Mouse (Mus musculus): ENCODE measurements around the gene Lbhd1. TPM values are rescaled to one million over a fixed set of nuclear protein-coding genes. Genes with fewer than 3 reads are reported as not detected.
A peak's percentile ranks its signal among the peaks of the same experiment; 100 is the strongest.
"Not testable (repeated sequence)": the region's sequence is repeated elsewhere in the genome, so short reads cannot be mapped to it uniquely, and the experiment has no call there.

Lbhd1 gene
- polyA plus RNA-seq, 1 experiment from 2014 or later, result 44.8 TPM

- Histone ChIP-seq H3K27ac (peak within 1 kb of the TSS; percentile 53), H3K4me3 (no peak within 1 kb of the TSS), H3K9ac (0 out of 2 replicates have a peak within 1 kb of the TSS, but pooled peaks have one; percentile 7), H3K4me1 (replicated peaks) (peaks cover 13% of the 10 kb centered on the region), H3K27me3 (no peaks in the 10 kb centered on the region), H3K9me3 (replicated peaks) (no peaks in the 10 kb centered on the region), H3K36me3 (peaks cover 27% of the 10 kb centered on the region), H3K4me2 (peak within 1 kb of the TSS; percentile 28; the same call in 1 of the 2 replicates)
- 21% methylated on average over 7 of the region's 7 CpGs for WGBS
- ATAC-seq (replicated peaks; ENCODE audit: insufficient number of reproducible peaks, insufficient read depth, low FRiP score, low read depth), result peak; percentile 60; the same call in 1 of the 2 replicates
Measured at GRCm38 (mm10) chr19:8850402-8850901, 33.1 kb upstream of the Lbhd1 start, which contains the start of gene Lrrn4cl. Gene Lrrn4cl, plus strand, starts transcription at chr19:8850768.

DNA sequence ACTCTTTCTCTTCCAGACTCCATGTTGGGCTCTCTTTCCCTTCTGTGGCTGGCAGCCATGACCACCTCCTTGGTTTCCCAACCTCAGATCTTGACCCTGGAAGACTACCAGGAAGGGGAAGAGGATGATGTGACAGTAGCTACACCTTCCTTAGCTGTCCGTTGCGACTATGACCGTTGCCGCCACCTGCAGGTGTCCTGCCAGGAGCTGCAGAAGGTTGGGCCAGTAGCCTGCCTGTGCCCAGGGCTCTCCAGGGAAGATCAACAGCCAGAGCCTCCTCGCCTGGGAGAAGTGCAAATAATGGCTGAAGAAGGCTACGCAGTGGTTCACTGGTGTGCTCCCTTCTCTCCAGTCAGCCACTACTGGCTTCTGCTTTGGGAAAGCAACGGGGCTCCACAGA, 31.9 kb upstream of the Lbhd1 start:
- no peak overlapping the region for H3K4me2 ChIP-seq
- peaks cover 17% of the 10 kb centered on the region for H3K36me3 ChIP-seq
- no peak overlapping the region for H3K9ac ChIP-seq
- no peak overlapping the region for H3K4me3 ChIP-seq
- ATAC-seq (replicated peaks; ENCODE audit: insufficient number of reproducible peaks, insufficient read depth, low FRiP score, low read depth), result no peak
- H3K9me3 ChIP-seq (replicated peaks), result no peaks in the 10 kb centered on the region
- peaks cover 13% of the 10 kb centered on the region for H3K4me1 ChIP-seq (replicated peaks)
- 48% methylated on average over 7 of the region's 7 CpGs for WGBS
- no peaks in the 10 kb centered on the region for H3K27me3 ChIP-seq
- no peak overlapping the region for H3K27ac ChIP-seq

GRCm38 (mm10) chr19:8852236-8852928, 31.1 kb upstream of the Lbhd1 start:
- Histone ChIP-seq H3K9me3 (replicated peaks) (no peaks in the 10 kb centered on the region), H3K27me3 (no peaks in the 10 kb centered on the region), H3K27ac (no peak overlapping the region), H3K9ac (no peak overlapping the region), H3K4me1 (replicated peaks) (peaks cover 13% of the 10 kb centered on the region), H3K4me2 (no peak overlapping the region), H3K36me3 (peaks cover 9% of the 10 kb centered on the region), H3K4me3 (no peak overlapping the region)
- 51% methylated on average over 10 of the region's 10 CpGs for WGBS
- no peak for ATAC-seq (replicated peaks; ENCODE audit: insufficient number of reproducible peaks, insufficient read depth, low FRiP score, low read depth)

DNA sequence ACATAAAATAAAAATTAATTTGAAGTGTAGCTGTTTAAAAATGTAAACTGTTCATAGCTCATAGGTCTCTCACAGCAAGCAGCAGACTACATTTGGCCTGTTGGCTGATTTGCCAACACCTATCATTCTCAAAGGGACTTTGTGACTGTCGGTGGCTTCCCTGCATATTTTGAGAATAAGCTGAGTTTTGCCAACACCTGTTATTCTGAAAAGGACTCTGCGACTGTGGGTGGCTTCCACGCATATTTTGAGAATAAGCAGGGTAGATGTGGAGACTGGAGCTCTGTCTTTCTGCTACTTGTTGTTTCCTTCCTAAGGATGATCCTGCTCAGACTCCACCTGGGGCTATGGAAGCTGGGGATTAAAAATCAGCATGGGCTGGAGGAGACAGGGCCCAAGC, 30.4 kb upstream of the Lbhd1 start:
- no peak overlapping the region for H3K4me2 ChIP-seq
- ATAC-seq (replicated peaks; ENCODE audit: insufficient number of reproducible peaks, insufficient read depth, low FRiP score, low read depth), result no peak
- H3K27ac ChIP-seq, result no peak overlapping the region
- no peaks in the 10 kb centered on the region for H3K27me3 ChIP-seq
- no peak overlapping the region for H3K9ac ChIP-seq
- 75% methylated on average over 3 of the region's 3 CpGs for WGBS
- H3K4me3 ChIP-seq, result no peak overlapping the region
- peaks cover 5% of the 10 kb centered on the region; the same call in 1 of the 2 replicates for H3K36me3 ChIP-seq
- H3K4me1 ChIP-seq (replicated peaks), result peaks cover 13% of the 10 kb centered on the region
- no peaks in the 10 kb centered on the region for H3K9me3 ChIP-seq (replicated peaks)

GRCm38 (mm10) chr19:8857689-8858088, 25.8 kb upstream of the Lbhd1 start:
- no peak for ATAC-seq (replicated peaks; ENCODE audit: insufficient number of reproducible peaks, insufficient read depth, low FRiP score, low read depth)
- Histone ChIP-seq H3K4me2 (no peak overlapping the region), H3K27me3 (no peaks in the 10 kb centered on the region), H3K27ac (no peak overlapping the region), H3K4me1 (replicated peaks) (no peaks in the 10 kb centered on the region), H3K36me3 (no peaks in the 10 kb centered on the region), H3K4me3 (no peak overlapping the region), H3K9me3 (replicated peaks) (no peaks in the 10 kb centered on the region), H3K9ac (no peak overlapping the region)
- WGBS, result 44% methylated on average over 4 of the region's 4 CpGs

DNA sequence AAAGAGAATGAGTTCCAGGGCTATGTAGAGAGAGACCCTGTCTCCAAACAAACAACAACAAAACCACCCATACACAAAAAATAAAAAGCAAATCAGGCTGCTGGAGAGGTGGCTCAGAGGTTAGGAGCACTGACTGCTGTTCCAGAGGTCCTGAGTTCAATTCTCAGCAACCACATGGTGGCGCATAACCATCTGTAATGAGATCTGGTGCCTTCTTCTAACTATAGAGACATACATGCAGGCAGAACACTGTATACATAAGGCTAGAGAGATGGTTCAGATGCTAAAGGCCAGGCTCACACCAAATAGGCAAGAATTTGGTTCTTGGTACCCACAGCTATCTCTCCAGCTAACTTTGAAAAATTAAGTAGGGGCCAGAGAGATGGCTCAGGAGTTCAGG, 24.5 kb upstream of the Lbhd1 start:
- Histone ChIP-seq H3K9me3 (replicated peaks) (no peaks in the 10 kb centered on the region), H3K4me2 (no peak overlapping the region), H3K4me1 (replicated peaks) (no peaks in the 10 kb centered on the region), H3K27me3 (no peaks in the 10 kb centered on the region), H3K27ac (no peak overlapping the region), H3K4me3 (no peak overlapping the region), H3K9ac (no peak overlapping the region), H3K36me3 (no peaks in the 10 kb centered on the region)
- 26% methylated on average over 1 of the region's 1 CpGs for WGBS
- no peak for ATAC-seq (replicated peaks; ENCODE audit: insufficient number of reproducible peaks, insufficient read depth, low FRiP score, low read depth)

DNA sequence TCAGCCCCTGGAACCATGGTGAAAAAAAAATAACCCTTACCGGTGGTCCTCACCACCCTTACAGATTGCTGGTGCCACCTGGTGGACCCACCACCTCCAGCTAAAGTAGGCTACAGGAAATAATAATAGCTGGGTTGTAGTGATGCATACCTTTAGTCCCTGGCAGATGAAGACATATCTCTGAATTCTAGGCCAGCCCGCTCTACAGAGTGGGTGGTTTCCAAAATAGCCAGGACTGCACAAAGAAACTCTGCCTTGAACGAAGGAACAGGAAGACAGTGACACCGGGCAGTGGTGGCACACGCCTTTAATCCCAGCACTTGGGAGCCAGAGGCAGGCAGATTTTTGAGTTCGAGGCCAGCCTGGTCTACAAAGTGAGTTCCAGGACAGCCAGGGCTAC, 19.3 kb upstream of the Lbhd1 start:
- Histone ChIP-seq H3K27ac (no peak overlapping the region), H3K9me3 (replicated peaks) (no peaks in the 10 kb centered on the region), H3K4me3 (no peak overlapping the region), H3K9ac (no peak overlapping the region), H3K27me3 (no peaks in the 10 kb centered on the region), H3K4me1 (replicated peaks) (no peaks in the 10 kb centered on the region), H3K4me2 (no peak overlapping the region), H3K36me3 (no peaks in the 10 kb centered on the region)
- WGBS, result 77% methylated on average over 6 of the region's 6 CpGs
- ATAC-seq (replicated peaks; ENCODE audit: insufficient number of reproducible peaks, insufficient read depth, low FRiP score, low read depth), result no peak

DNA sequence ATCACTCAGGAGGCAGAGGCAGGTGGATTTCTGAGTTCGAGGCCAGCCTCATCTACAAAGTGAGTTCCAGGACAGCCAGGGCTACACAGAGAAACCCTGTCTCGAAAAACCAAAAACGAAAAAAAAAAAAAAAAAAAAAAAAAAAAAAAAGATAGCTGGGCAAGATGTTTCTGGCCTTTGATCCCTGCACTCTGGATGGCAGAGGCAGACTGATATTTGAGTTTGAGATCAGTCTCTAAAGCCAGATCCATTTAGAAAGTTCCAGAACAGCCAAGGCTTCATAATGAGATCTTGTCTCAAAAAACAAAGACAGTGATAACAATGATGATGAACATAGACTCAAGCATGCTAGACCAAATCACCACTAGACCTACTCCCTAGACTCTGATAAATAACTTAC, 13.2 kb upstream of the Lbhd1 start:
- H3K27ac ChIP-seq; H3K4me1 ChIP-seq (replicated peaks); H3K9me3 ChIP-seq (replicated peaks); ATAC-seq (replicated peaks; ENCODE audit: insufficient number of reproducible peaks, insufficient read depth, low FRiP score, low read depth); H3K27me3 ChIP-seq; H3K9ac ChIP-seq: not testable (repeated sequence)
- peak overlapping the region; percentile 87 for H3K4me2 ChIP-seq
- peak overlapping the region; percentile 83 for H3K4me3 ChIP-seq
- WGBS, result 78% methylated on average over 3 of the region's 3 CpGs
- H3K36me3 ChIP-seq, result peaks cover 24% of the 10 kb centered on the region

DNA sequence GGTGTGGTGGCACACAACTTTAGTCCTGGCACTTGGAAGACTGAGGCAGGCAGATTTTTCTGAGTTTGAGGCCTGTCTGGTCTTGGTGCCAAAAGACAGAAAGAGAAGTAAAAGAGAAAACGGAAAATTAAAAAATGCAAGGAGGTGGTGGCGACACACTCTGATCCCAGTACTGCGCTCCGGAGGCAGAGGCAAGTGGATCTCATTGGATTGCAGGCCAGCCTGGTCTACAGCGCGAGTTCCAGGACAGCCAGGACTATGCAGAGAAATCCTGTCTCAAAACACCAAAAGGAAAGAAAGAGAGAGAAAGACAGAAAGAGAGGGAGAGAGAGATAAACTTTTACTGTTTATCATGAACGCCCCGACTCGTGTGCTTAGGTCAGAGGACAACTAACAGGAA, 12.7 kb upstream of the Lbhd1 start:
- Histone ChIP-seq H3K4me1 (replicated peaks) (peaks cover 9% of the 10 kb centered on the region), H3K4me2 (peak overlapping the region; percentile 87), H3K4me3 (peak overlapping the region; percentile 83), H3K36me3 (peaks cover 28% of the 10 kb centered on the region), H3K27ac (peak overlapping the region; percentile 66), H3K9me3 (replicated peaks) (no peaks in the 10 kb centered on the region), H3K9ac (peak overlapping the region; percentile 96), H3K27me3 (no peaks in the 10 kb centered on the region)
- 42% methylated on average over 9 of the region's 9 CpGs for WGBS
- ATAC-seq (replicated peaks; ENCODE audit: insufficient number of reproducible peaks, insufficient read depth, low FRiP score, low read depth), result no peak

DNA sequence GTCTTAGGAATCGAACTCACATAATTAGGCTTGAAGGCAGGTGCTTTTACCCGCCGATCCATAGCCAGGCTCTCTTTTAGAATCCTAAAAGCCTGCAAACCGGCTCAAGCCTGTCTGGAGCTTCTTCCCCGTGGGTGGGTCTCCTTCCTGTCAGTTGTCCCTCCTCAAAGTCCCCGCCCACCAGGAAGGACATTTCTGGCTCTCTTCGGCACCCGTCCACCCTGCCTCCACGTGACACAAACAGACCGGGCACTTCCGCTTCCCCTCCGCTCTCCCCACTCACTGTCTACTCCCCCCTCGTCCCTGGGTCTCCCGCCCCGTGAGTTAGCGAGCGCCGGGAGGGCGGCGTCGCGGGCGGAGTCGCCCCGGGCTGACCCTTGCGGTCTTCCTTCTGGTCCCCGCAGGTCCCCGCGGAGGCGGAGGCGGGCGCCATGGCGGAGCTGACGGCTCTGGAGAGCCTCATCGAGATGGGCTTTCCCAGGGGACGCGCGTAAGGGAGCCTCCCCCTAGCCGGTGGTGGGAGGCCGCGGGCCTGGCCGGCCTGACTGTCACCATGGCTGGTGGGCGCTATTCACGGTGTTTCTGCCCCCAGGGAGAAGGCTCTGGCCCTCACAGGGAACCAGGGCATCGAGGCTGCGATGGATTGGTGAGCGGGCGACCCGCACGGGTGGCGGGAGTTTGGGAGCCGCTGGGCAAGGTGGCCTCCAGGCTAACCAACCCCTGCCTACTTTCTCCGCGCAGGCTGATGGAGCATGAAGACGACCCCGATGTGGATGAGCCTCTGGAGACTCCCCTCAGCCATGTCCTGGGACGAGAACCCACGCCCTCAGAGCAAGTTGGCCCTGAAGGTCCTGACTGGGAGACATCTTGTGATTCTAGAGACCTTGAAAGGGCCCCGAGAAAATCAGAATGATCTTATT, 12.0 kb upstream of the Lbhd1 start, which contains the start of gene Ubxn1:
TSS of gene Ubxn1 (plus strand) at position 230 of the 920 bp plus-strand sequence.
- WGBS, result under 1% methylated on average over 57 of the region's 59 CpGs
- Histone ChIP-seq H3K27ac (peak within 1 kb of the TSS; percentile 80), H3K4me1 (replicated peaks) (peaks cover 9% of the 10 kb centered on the region), H3K27me3 (no peaks in the 10 kb centered on the region), H3K9me3 (replicated peaks) (no peaks in the 10 kb centered on the region), H3K36me3 (peaks cover 33% of the 10 kb centered on the region), H3K4me3 (peak within 1 kb of the TSS; percentile 83), H3K9ac (peak within 1 kb of the TSS; percentile 96), H3K4me2 (peak within 1 kb of the TSS; percentile 87)
- ATAC-seq (replicated peaks; ENCODE audit: insufficient number of reproducible peaks, insufficient read depth, low FRiP score, low read depth), result peak; percentile 96

DNA sequence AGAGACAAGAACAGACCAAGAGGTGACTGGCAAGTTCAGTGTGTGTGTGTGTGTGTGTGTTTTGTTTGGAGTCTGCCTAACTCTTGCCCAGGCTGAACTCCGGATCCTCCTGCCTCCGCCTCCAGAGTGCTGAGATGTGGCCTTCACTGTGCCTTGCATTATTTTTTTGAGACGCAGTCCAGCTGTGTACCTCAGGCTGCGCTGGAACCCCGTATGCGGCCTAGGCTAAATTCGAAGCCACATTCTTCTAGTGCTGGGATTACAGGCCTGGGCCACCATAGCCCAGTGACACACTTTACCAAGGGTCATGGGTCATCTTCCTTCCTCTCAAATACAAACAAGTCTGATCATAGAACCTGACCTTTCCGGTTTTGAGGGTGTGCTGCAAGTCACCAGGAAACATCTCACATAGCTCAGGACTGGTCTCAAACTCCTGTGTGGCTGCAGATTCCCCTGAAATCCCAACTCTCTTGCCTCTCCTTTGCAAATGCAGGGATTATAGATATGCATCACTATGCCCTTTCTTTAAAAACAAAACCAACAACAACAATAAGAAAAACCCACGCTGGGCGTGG, 11.2 kb upstream of the Lbhd1 start:
- H3K4me2 ChIP-seq, result peak overlapping the region; percentile 87
- H3K27me3 ChIP-seq, result no peaks in the 10 kb centered on the region
- ATAC-seq (replicated peaks; ENCODE audit: insufficient number of reproducible peaks, insufficient read depth, low FRiP score, low read depth), result no peak
- 67% methylated on average over 10 of the region's 10 CpGs for WGBS
- peak overlapping the region; percentile 83 for H3K4me3 ChIP-seq
- no peaks in the 10 kb centered on the region for H3K9me3 ChIP-seq (replicated peaks)
- H3K36me3 ChIP-seq, result peaks cover 38% of the 10 kb centered on the region
- peaks cover 9% of the 10 kb centered on the region for H3K4me1 ChIP-seq (replicated peaks)
- peak overlapping the region; percentile 96 for H3K9ac ChIP-seq
- H3K27ac ChIP-seq, result peak overlapping the region; percentile 80

Data from heart, embryonic 15.5 days (tissue).